Mouse (Mus musculus) limb, embryonic 10.5 days (tissue): Measurements from ENCODE around the gene Ppan. TPM values are rescaled to one million over a fixed set of nuclear protein-coding genes. Genes with fewer than 3 reads are reported as not detected.
A peak's percentile ranks its signal among the peaks of the same experiment; 100 is the strongest.

Experiments used
- DNase-seq: peaks from one replicate; pipeline ENCODE4 v3.0.0-alpha.2; 2017; ENCODE audit warnings: low spot score
- H3K27ac ChIP-seq: fragments of 300-500 bp; sonication (generic); 2 replicates; pipeline ENCODE4 v1.5.1; 2016; ENCODE audit warnings: mild to moderate bottlenecking
- H3K27me3 ChIP-seq: fragments of 300-500 bp; sonication (generic); 2 replicates; pipeline ENCODE4 v1.6.1; 2016; ENCODE audit warnings: low read depth, mild to moderate bottlenecking; ENCODE audit not compliant: poor library complexity, severe bottlenecking
- H3K36me3 ChIP-seq: fragments of 300-500 bp; sonication (generic); 2 replicates; pipeline ENCODE4 v1.6.1; 2016; ENCODE audit warnings: mild to moderate bottlenecking, moderate library complexity
- H3K4me1 ChIP-seq: fragments of 300-500 bp; sonication (generic); 2 replicates; pipeline ENCODE4 v1.6.1; 2016
- H3K4me3 ChIP-seq: fragments of 300-500 bp; sonication (generic); 2 replicates; pipeline ENCODE4 v1.5.1; 2016; ENCODE audit warnings: mild to moderate bottlenecking, moderate library complexity
- H3K9me3 ChIP-seq: fragments of 300-500 bp; sonication (generic); replicated peaks from 2 replicates; pipeline ENCODE4 v1.6.1; 2016; ENCODE audit warnings: mild to moderate bottlenecking
- WGBS: fragments of 180-500 bp; shearing (Covaris S2); methylation state at CpG from one replicate; pipeline ENCODE4 v1.1.7; 2016; 5-methylcytosine and 5-hydroxymethylcytosine counted together
- polyA plus RNA-seq: library from polyadenylated mRNA; unstranded; fragments of >200 nt; fragmentation: Nextera tagmentation; extraction: Ambion mirVana; gene quantifications from 2 replicates; pipeline ENCODE4 v1.2.1, GENCODE M21; 2016

Ppan gene
- polyA plus RNA-seq = 103 and 121 TPM in 2 replicates

GRCm38 (mm10) chr9:20887704-20888385 lies at the start of gene Ppan:
Gene Ppan, plus strand, starts transcription at chr9:20888175.
- peaks cover 18% of the 10 kb centered on the region for H3K4me1 ChIP-seq
- H3K9me3 ChIP-seq = no peaks in the 10 kb centered on the region
- no peaks in the 10 kb centered on the region for H3K27me3 ChIP-seq
- H3K27ac ChIP-seq = peak within 1 kb of the TSS; percentile 93
- DNase-seq = peak; percentile 96
- WGBS = under 1% methylated on average over 43 of the region's 43 CpGs
- H3K36me3 ChIP-seq = peaks cover 38% of the 10 kb centered on the region
- peak within 1 kb of the TSS; percentile 98 for H3K4me3 ChIP-seq

- no peaks in the 10 kb centered on the region for H3K27me3 ChIP-seq
- H3K27ac ChIP-seq = no peak overlapping the region
- WGBS = 71% methylated on average over 6 of the region's 6 CpGs
- no peaks in the 10 kb centered on the region for H3K9me3 ChIP-seq
- DNase-seq = no peak
- no peak overlapping the region for H3K4me3 ChIP-seq
- no peaks in the 10 kb centered on the region for H3K36me3 ChIP-seq
- H3K4me1 ChIP-seq = no peaks in the 10 kb centered on the region
These were observed 49.0 kb upstream of the Ppan start for GRCm38 (mm10) chr9:20838931-20839330.

- 81% methylated on average over 4 of the region's 4 CpGs for WGBS
- no peaks in the 10 kb centered on the region for H3K36me3 ChIP-seq
- no peak overlapping the region for H3K4me3 ChIP-seq
- H3K4me1 ChIP-seq = no peaks in the 10 kb centered on the region
- no peaks in the 10 kb centered on the region for H3K27me3 ChIP-seq
- DNase-seq = no peak
- H3K9me3 ChIP-seq = no peaks in the 10 kb centered on the region
- no peak overlapping the region for H3K27ac ChIP-seq
These were observed 45.8 kb upstream of the Ppan start for GRCm38 (mm10) chr9:20842211-20842610.

GRCm38 (mm10) chr9:20842670-20843069 lies 45.3 kb upstream of the Ppan start:
- H3K36me3 ChIP-seq = no peaks in the 10 kb centered on the region
- DNase-seq = no peak
- no peaks in the 10 kb centered on the region for H3K9me3 ChIP-seq
- no peak overlapping the region for H3K4me3 ChIP-seq
- WGBS = 32% methylated on average over 2 of the region's 2 CpGs
- no peaks in the 10 kb centered on the region for H3K4me1 ChIP-seq
- H3K27me3 ChIP-seq = no peaks in the 10 kb centered on the region
- H3K27ac ChIP-seq = no peak overlapping the region

GRCm38 (mm10) chr9:20850179-20850578 lies 37.8 kb upstream of the Ppan start:
- no peak for DNase-seq
- WGBS = 86% methylated on average over 2 of the region's 2 CpGs
- H3K4me1 ChIP-seq = no peaks in the 10 kb centered on the region
- no peaks in the 10 kb centered on the region for H3K36me3 ChIP-seq
- H3K27me3 ChIP-seq = no peaks in the 10 kb centered on the region
- no peaks in the 10 kb centered on the region for H3K9me3 ChIP-seq
- H3K27ac ChIP-seq = no peak overlapping the region
- no peak overlapping the region for H3K4me3 ChIP-seq

- Histone ChIP-seq H3K36me3 (no peaks in the 10 kb centered on the region), H3K4me1 (no peaks in the 10 kb centered on the region), H3K4me3 (no peak overlapping the region), H3K27ac (no peak overlapping the region), H3K27me3 (no peaks in the 10 kb centered on the region), H3K9me3 (no peaks in the 10 kb centered on the region)
- 9% methylated on average over 6 of the region's 6 CpGs for WGBS
- DNase-seq = peak; percentile 77
These were observed 30.8 kb upstream of the Ppan start for GRCm38 (mm10) chr9:20857131-20857530.

GRCm38 (mm10) chr9:20859926-20860325 lies 28.0 kb upstream of the Ppan start:
- no peak for DNase-seq
- 50% methylated on average over 6 of the region's 6 CpGs for WGBS

GRCm38 (mm10) chr9:20861821-20862220 lies 26.2 kb upstream of the Ppan start:
- Histone ChIP-seq H3K4me3 (no peak overlapping the region), H3K36me3 (no peaks in the 10 kb centered on the region), H3K27ac (no peak overlapping the region), H3K9me3 (no peaks in the 10 kb centered on the region), H3K4me1 (no peaks in the 10 kb centered on the region), H3K27me3 (peaks cover 10% of the 10 kb centered on the region)
- 16% methylated on average over 4 of the region's 4 CpGs for WGBS
- DNase-seq = peak; percentile 58

More at GRCm38 (mm10) chr9:20859926-20860325, 28.0 kb upstream of the Ppan start:
- Histone ChIP-seq H3K27me3 (no peaks in the 10 kb centered on the region), H3K4me3 (no peak overlapping the region), H3K27ac (no peak overlapping the region), H3K4me1 (no peaks in the 10 kb centered on the region), H3K9me3 (no peaks in the 10 kb centered on the region), H3K36me3 (no peaks in the 10 kb centered on the region)

GRCm38 (mm10) chr9:20862225-20862624 lies 25.8 kb upstream of the Ppan start:
- 58% methylated on average over 4 of the region's 4 CpGs for WGBS
- Histone ChIP-seq H3K9me3 (no peaks in the 10 kb centered on the region), H3K4me3 (no peak overlapping the region), H3K4me1 (no peaks in the 10 kb centered on the region), H3K27ac (no peak overlapping the region), H3K27me3 (peaks cover 14% of the 10 kb centered on the region), H3K36me3 (no peaks in the 10 kb centered on the region)
- DNase-seq = no peak

- no peak for DNase-seq
- Histone ChIP-seq H3K27me3 (peaks cover 60% of the 10 kb centered on the region), H3K27ac (no peak overlapping the region), H3K9me3 (no peaks in the 10 kb centered on the region), H3K36me3 (no peaks in the 10 kb centered on the region), H3K4me3 (no peak overlapping the region), H3K4me1 (peaks cover 12% of the 10 kb centered on the region)
- 62% methylated on average over 3 of the region's 3 CpGs for WGBS
These were observed 21.1 kb upstream of the Ppan start for GRCm38 (mm10) chr9:20866879-20867278.

GRCm38 (mm10) chr9:20868448-20869001 lies 19.4 kb upstream of the Ppan start, which contains the start of gene A230050P20Rik:
Gene A230050P20Rik, plus strand, starts transcription at chr9:20868642.
- no peaks in the 10 kb centered on the region for H3K9me3 ChIP-seq
- WGBS = 11% methylated on average over 53 of the region's 53 CpGs
- H3K36me3 ChIP-seq = no peaks in the 10 kb centered on the region
- DNase-seq = peak; percentile 41
- H3K4me3 ChIP-seq = peak within 1 kb of the TSS; percentile 47
- H3K27ac ChIP-seq = no peak within 1 kb of the TSS
- peaks cover 12% of the 10 kb centered on the region for H3K4me1 ChIP-seq
- H3K27me3 ChIP-seq = peaks cover 60% of the 10 kb centered on the region

- WGBS = 5% methylated on average over 19 of the region's 19 CpGs
- peaks cover 60% of the 10 kb centered on the region for H3K27me3 ChIP-seq
- no peak overlapping the region for H3K27ac ChIP-seq
- no peaks in the 10 kb centered on the region for H3K36me3 ChIP-seq
- H3K4me1 ChIP-seq = peaks cover 12% of the 10 kb centered on the region
- peak overlapping the region; percentile 47 for H3K4me3 ChIP-seq
- no peak for DNase-seq
- no peaks in the 10 kb centered on the region for H3K9me3 ChIP-seq
These were observed 18.7 kb upstream of the Ppan start for GRCm38 (mm10) chr9:20869246-20869645.
